Mouse (Mus musculus) MEL-GATA-1-ER (cell line): Measurements from ENCODE around the gene Gm29094.
"Not testable (repeated sequence)": the region's sequence is repeated elsewhere in the genome, so short reads cannot be mapped to it uniquely, and the experiment has no call there.

Experiments used
- DNase-seq: peaks from one replicate; pipeline ENCODE4 v3.0.0-alpha.2; 2012; ENCODE audit warnings: low read depth; ENCODE audit errors: extremely low read depth

Gene Gm29094

GRCm38 (mm10) chr9:89198969-89199416, at the start of gene Gm29094, which contains the start of gene Bcl2a1b:
Gene Gm29094, plus strand, starts transcription at chr9:89199379.
Gene Bcl2a1b, plus strand, starts transcription at chr9:89199209.
- DNase-seq: not testable (repeated sequence)

- DNase-seq: not testable (repeated sequence)
These were observed 26.6 kb upstream of the Gm29094 start for GRCm38 (mm10) chr9:89172539-89172938.

- peak; percentile 0 for DNase-seq
These were observed 20.3 kb upstream of the Gm29094 start for GRCm38 (mm10) chr9:89178833-89179232.

- DNase-seq: not testable (repeated sequence)
These were observed 19.7 kb upstream of the Gm29094 start for GRCm38 (mm10) chr9:89179469-89179868.

GRCm38 (mm10) chr9:89187006-89187405, 12.2 kb upstream of the Gm29094 start:
- DNase-seq: not testable (repeated sequence)

GRCm38 (mm10) chr9:89195483-89195882, 3.7 kb upstream of the Gm29094 start:
- DNase-seq: not testable (repeated sequence)

GRCm38 (mm10) chr9:89197509-89197908, 1.7 kb upstream of the Gm29094 start:
- DNase-seq: not testable (repeated sequence)

- not testable (repeated sequence) for DNase-seq
These were observed 830 bp upstream of the Gm29094 start for GRCm38 (mm10) chr9:89198349-89198748.

GRCm38 (mm10) chr9:89202256-89202655, 3.1 kb downstream of the Gm29094 start:
- not testable (repeated sequence) for DNase-seq

GRCm38 (mm10) chr9:89208939-89209338, 9.8 kb downstream of the Gm29094 start:
- DNase-seq: not testable (repeated sequence)

GRCm38 (mm10) chr9:89210353-89211064, 11.3 kb downstream of the Gm29094 start, which contains the start of gene Mthfs:
Gene Mthfs, plus strand, starts transcription at chr9:89210676.
- not testable (repeated sequence) for DNase-seq

- DNase-seq: peak; percentile 17
These were observed 12.1 kb downstream of the Gm29094 start for GRCm38 (mm10) chr9:89211065-89211858.

GRCm38 (mm10) chr9:89212428-89212827, 13.2 kb downstream of the Gm29094 start:
- DNase-seq: not testable (repeated sequence)

- not testable (repeated sequence) for DNase-seq
These were observed 19.0 kb downstream of the Gm29094 start for GRCm38 (mm10) chr9:89218174-89218573.

- DNase-seq: not testable (repeated sequence)
These were observed 20.5 kb downstream of the Gm29094 start for GRCm38 (mm10) chr9:89219668-89220067.

GRCm38 (mm10) chr9:89220704-89221287, 21.6 kb downstream of the Gm29094 start:
- not testable (repeated sequence) for DNase-seq

- DNase-seq: no peak
These were observed 26.9 kb downstream of the Gm29094 start for GRCm38 (mm10) chr9:89226071-89226470.

- DNase-seq: no peak
These were observed 28.9 kb downstream of the Gm29094 start for GRCm38 (mm10) chr9:89228122-89228521.

GRCm38 (mm10) chr9:89230897-89231497, 31.8 kb downstream of the Gm29094 start:
- not testable (repeated sequence) for DNase-seq

- not testable (repeated sequence) for DNase-seq
These were observed 38.0 kb downstream of the Gm29094 start for GRCm38 (mm10) chr9:89237131-89237530.

- not testable (repeated sequence) for DNase-seq
These were observed 39.9 kb downstream of the Gm29094 start for GRCm38 (mm10) chr9:89238976-89239505.
